Mouse (Mus musculus): ENCODE measurements around the gene Chd9.
A peak's percentile ranks its signal among the peaks of the same experiment; 100 is the strongest.
"Not testable (repeated sequence)": the region's sequence is repeated elsewhere in the genome, so short reads cannot be mapped to it uniquely, and the experiment has no call there.

Gene Chd9

GRCm38 (mm10) chr8:90907848-90908551 lies 79.8 kb downstream of the Chd9 start:
- peak; percentile 95 for DNase-seq

GRCm38 (mm10) chr8:90908580-90909471 lies 80.7 kb downstream of the Chd9 start:
- DNase-seq = peak; percentile 61

- DNase-seq = no peak
Observed at GRCm38 (mm10) chr8:90923158-90923905, 95.2 kb downstream of the Chd9 start.

GRCm38 (mm10) chr8:90928412-90928811 lies 100.3 kb downstream of the Chd9 start:
- DNase-seq = no peak

- DNase-seq = not testable (repeated sequence)
Observed at GRCm38 (mm10) chr8:90930125-90930524, 102.0 kb downstream of the Chd9 start.

- no peak for DNase-seq
Observed at GRCm38 (mm10) chr8:90932934-90933333, 104.8 kb downstream of the Chd9 start.

- peak; percentile 19 for DNase-seq
Observed at GRCm38 (mm10) chr8:90934786-90935185, 106.6 kb downstream of the Chd9 start.

- DNase-seq = no peak
Observed at GRCm38 (mm10) chr8:90936840-90937239, 108.7 kb downstream of the Chd9 start.

GRCm38 (mm10) chr8:90938352-90938930 lies 110.3 kb downstream of the Chd9 start:
- no peak for DNase-seq

GRCm38 (mm10) chr8:90939867-90940266 lies 111.7 kb downstream of the Chd9 start:
- no peak for DNase-seq

GRCm38 (mm10) chr8:90943770-90944169 lies 115.6 kb downstream of the Chd9 start:
- DNase-seq = no peak

- peak; percentile 89 for DNase-seq
Observed at GRCm38 (mm10) chr8:90954802-90955760, 126.9 kb downstream of the Chd9 start.

- DNase-seq = no peak
Observed at GRCm38 (mm10) chr8:90955761-90956136, 127.6 kb downstream of the Chd9 start.

- DNase-seq = peak; percentile 29
Observed at GRCm38 (mm10) chr8:90956390-90956789, 128.2 kb downstream of the Chd9 start.

GRCm38 (mm10) chr8:90957711-90958110 lies 129.6 kb downstream of the Chd9 start:
- DNase-seq = peak; percentile 34

GRCm38 (mm10) chr8:90959721-90960120 lies 131.6 kb downstream of the Chd9 start:
- no peak for DNase-seq

- no peak for DNase-seq
Observed at GRCm38 (mm10) chr8:90961603-90962002, 133.5 kb downstream of the Chd9 start.

GRCm38 (mm10) chr8:90964044-90964443 lies 135.9 kb downstream of the Chd9 start:
- no peak for DNase-seq

- DNase-seq = no peak
Observed at GRCm38 (mm10) chr8:90965467-90966170, 137.5 kb downstream of the Chd9 start.

- no peak for DNase-seq
Observed at GRCm38 (mm10) chr8:90968307-90968706, 140.2 kb downstream of the Chd9 start.

GRCm38 (mm10) chr8:90976960-90977371 lies 148.8 kb downstream of the Chd9 start:
- DNase-seq = no peak

Measured in cerebellum, adult 9-10 months (tissue).